Mouse (Mus musculus): Measurements from ENCODE around the gene Kdm5a. TPM values are rescaled to one million over a fixed set of nuclear protein-coding genes. Genes with fewer than 3 reads are reported as not detected.

Gene Kdm5a
- total and polyA plus RNA-seq, 3 experiments, result 20.8 to 35.8 (median 29.3) TPM

- H3K9ac ChIP-seq (ENCODE audit: insufficient read depth, low read depth), result no peak overlapping the region
- peaks cover 13 to 18% of the 10 kb centered on the region in 2 experiments for H3K4me1 ChIP-seq (ENCODE audit: control insufficient read depth in 1 of 2, insufficient read depth in 2 of 2)
- H3K4me3 ChIP-seq (replicated peaks in 1 of 3; ENCODE audit: low read depth in 2 of 3, low read length in 2 of 3, poor library complexity in 1 of 3), result no peak overlapping the region
- no peaks in the 10 kb centered on the region for H3K36me3 ChIP-seq (replicated peaks in 1 of 2; ENCODE audit: control insufficient read depth in 1 of 2, insufficient read depth in 1 of 2, low read length in 1 of 2)
- in situ Hi-C loops (cut with MboI; ENCODE audit: low pct_ligation_motif_present, low pct_unique_long_range_greater_than_20kb, low sequenced_read_pairs), result no loop called here
- H3K27me3 ChIP-seq (replicated peaks), result no peaks in the 10 kb centered on the region
- no peaks in the 10 kb centered on the region for H3K79me2 ChIP-seq (replicated peaks; ENCODE audit: control insufficient read depth, extremely low read depth, insufficient read depth, poor library complexity, severe bottlenecking)
- dilution Hi-C loops (cut with MboI; ENCODE audit: extremely low pct_ligation_motif_present, extremely low pct_unique_long_range_greater_than_20kb, low sequenced_read_pairs), result no loop called here
- H3K4me2 ChIP-seq (ENCODE audit: insufficient read depth, low read depth, poor library complexity, severe bottlenecking), result no peak overlapping the region
- TF ChIP-seq IRF4 (IDR thresholded peaks at IDR 0.05; ENCODE audit: low read depth, low read length) (no peak), SIN3A (IDR thresholded peaks at IDR 0.05; ENCODE audit: low read length) (no peak), TBP (conservative IDR thresholded peaks at IDR 0.05; ENCODE audit: low read depth, low read length) (no peak), ZKSCAN1 (IDR thresholded peaks at IDR 0.05; ENCODE audit: borderline replicate concordance, low read depth, low read length) (no peak), ETS1 (conservative IDR thresholded peaks at IDR 0.05; ENCODE audit: low read depth, low read length) (no peak), MYC (IDR thresholded peaks at IDR 0.05; ENCODE audit: low read depth, low read length) (no peak), NELFE (IDR thresholded peaks at IDR 0.05; ENCODE audit: low read depth, low read length) (no peak)
- no peak for DNase-seq (ENCODE audit: extremely low read depth)
- H3K27ac ChIP-seq (ENCODE audit: insufficient read depth, low read depth), result no peak overlapping the region
- H3K9me3 ChIP-seq (replicated peaks; ENCODE audit: low read length), result no peaks in the 10 kb centered on the region
Observed at GRCm38 (mm10) chr6:120457751-120458150, 93.8 kb downstream of the Kdm5a start.

- in situ Hi-C loops (cut with MboI; ENCODE audit: low pct_ligation_motif_present, low pct_unique_long_range_greater_than_20kb, low sequenced_read_pairs), result no loop called here
- no peak for DNase-seq (ENCODE audit: extremely low read depth)
- dilution Hi-C loops (cut with MboI; ENCODE audit: extremely low pct_ligation_motif_present, extremely low pct_unique_long_range_greater_than_20kb, low sequenced_read_pairs), result no loop called here
Observed at GRCm38 (mm10) chr6:120461217-120461616, 97.3 kb downstream of the Kdm5a start.

GRCm38 (mm10) chr6:120462251-120462650 lies 98.3 kb downstream of the Kdm5a start:
- no peak overlapping the region for H3K9ac ChIP-seq (ENCODE audit: insufficient read depth, low read depth)
- TF ChIP-seq ZMIZ1 (IDR thresholded peaks at IDR 0.05; ENCODE audit: low read depth, low read length) (no peak), NRF1 (IDR thresholded peaks at IDR 0.05; ENCODE audit: low read depth, low read length) (no peak), EP300 (IDR thresholded peaks at IDR 0.05; ENCODE audit: low read length) (no peak), CHD1 (IDR thresholded peaks at IDR 0.05; ENCODE audit: low read depth, low read length) (no peak), JUND (conservative IDR thresholded peaks at IDR 0.05; ENCODE audit: low read depth, low read length) (no peak), NELFE (IDR thresholded peaks at IDR 0.05; ENCODE audit: low read depth, low read length) (no peak), MEF2A (IDR thresholded peaks at IDR 0.05; ENCODE audit: borderline replicate concordance, low read depth, low read length) (no peak), SIN3A (IDR thresholded peaks at IDR 0.05; ENCODE audit: low read length) (no peak)
- H3K27ac ChIP-seq (ENCODE audit: insufficient read depth, low read depth), result no peak overlapping the region
- dilution Hi-C loops (cut with MboI; ENCODE audit: extremely low pct_ligation_motif_present, extremely low pct_unique_long_range_greater_than_20kb, low sequenced_read_pairs), result no loop called here
- no peaks in the 10 kb centered on the region for H3K9me3 ChIP-seq (replicated peaks; ENCODE audit: low read length)
- in situ Hi-C loops (cut with MboI; ENCODE audit: low pct_ligation_motif_present, low pct_unique_long_range_greater_than_20kb, low sequenced_read_pairs), result no loop called here
- no peak overlapping the region for H3K4me2 ChIP-seq (ENCODE audit: insufficient read depth, low read depth, poor library complexity, severe bottlenecking)
- peaks cover 2 to 3% of the 10 kb centered on the region in 2 experiments for H3K36me3 ChIP-seq (replicated peaks in 1 of 2; ENCODE audit: control insufficient read depth in 1 of 2, insufficient read depth in 1 of 2, low read length in 1 of 2)
- H3K4me3 ChIP-seq (replicated peaks in 1 of 3; ENCODE audit: low read depth in 2 of 3, low read length in 2 of 3, poor library complexity in 1 of 3), result no peak overlapping the region
- peaks cover 15 to 35% of the 10 kb centered on the region in 2 experiments for H3K4me1 ChIP-seq (ENCODE audit: control insufficient read depth in 1 of 2, insufficient read depth in 2 of 2)
- DNase-seq (ENCODE audit: extremely low read depth), result no peak
- H3K27me3 ChIP-seq (replicated peaks), result no peaks in the 10 kb centered on the region
- H3K79me2 ChIP-seq (replicated peaks; ENCODE audit: control insufficient read depth, extremely low read depth, insufficient read depth, poor library complexity, severe bottlenecking), result peaks cover 36% of the 10 kb centered on the region

More at GRCm38 (mm10) chr6:120461217-120461616, 97.3 kb downstream of the Kdm5a start:
- peaks cover 2 to 3% of the 10 kb centered on the region in 2 experiments for H3K36me3 ChIP-seq (replicated peaks in 1 of 2; ENCODE audit: control insufficient read depth in 1 of 2, insufficient read depth in 1 of 2, low read length in 1 of 2)
- H3K9me3 ChIP-seq (replicated peaks; ENCODE audit: low read length), result no peaks in the 10 kb centered on the region
- no peak overlapping the region for H3K4me2 ChIP-seq (ENCODE audit: insufficient read depth, low read depth, poor library complexity, severe bottlenecking)
- peaks cover 9 to 25% of the 10 kb centered on the region in 2 experiments for H3K4me1 ChIP-seq (ENCODE audit: control insufficient read depth in 1 of 2, insufficient read depth in 2 of 2)
- H3K4me3 ChIP-seq (replicated peaks in 1 of 3; ENCODE audit: low read depth in 2 of 3, low read length in 2 of 3, poor library complexity in 1 of 3), result no peak overlapping the region
- no peak overlapping the region for H3K27ac ChIP-seq (ENCODE audit: insufficient read depth, low read depth)
- no peaks in the 10 kb centered on the region for H3K27me3 ChIP-seq (replicated peaks)
- H3K79me2 ChIP-seq (replicated peaks; ENCODE audit: control insufficient read depth, extremely low read depth, insufficient read depth, poor library complexity, severe bottlenecking), result peaks cover 29% of the 10 kb centered on the region
- TF ChIP-seq GABPA (IDR thresholded peaks at IDR 0.05; ENCODE audit: insufficient replicate concordance, low read depth, low read length) (no peak), UBTF (IDR thresholded peaks at IDR 0.05; ENCODE audit: low read depth, low read length) (no peak), MAX (IDR thresholded peaks at IDR 0.05; ENCODE audit: low read length) (no peak), ZKSCAN1 (IDR thresholded peaks at IDR 0.05; ENCODE audit: borderline replicate concordance, low read depth, low read length) (no peak), EP300 (IDR thresholded peaks at IDR 0.05; ENCODE audit: low read length) (no peak), RAD21 (IDR thresholded peaks at IDR 0.05; ENCODE audit: low read depth, low read length) (no peak), CHD1 (IDR thresholded peaks at IDR 0.05; ENCODE audit: low read depth, low read length) (no peak)
- H3K9ac ChIP-seq (ENCODE audit: insufficient read depth, low read depth), result no peak overlapping the region
